Mouse (Mus musculus) frontal cortex, postnatal 10 days (tissue): ENCODE measurements at regions not wholly inside any gene's neighbourhood (a gene's known extent, or its start where the extent isn't known, plus 50 kb on each side); places are given as distances from the start of the nearest gene placed in this dataset.

ENCODE experiments used
- DNase-seq, 2 experiments: peaks; one replicate each; pipeline ENCODE4 v3.0.0; 2022; ENCODE audit warnings: low spot score in 2 of 2, mixed read lengths in 1 of 2

DNA sequence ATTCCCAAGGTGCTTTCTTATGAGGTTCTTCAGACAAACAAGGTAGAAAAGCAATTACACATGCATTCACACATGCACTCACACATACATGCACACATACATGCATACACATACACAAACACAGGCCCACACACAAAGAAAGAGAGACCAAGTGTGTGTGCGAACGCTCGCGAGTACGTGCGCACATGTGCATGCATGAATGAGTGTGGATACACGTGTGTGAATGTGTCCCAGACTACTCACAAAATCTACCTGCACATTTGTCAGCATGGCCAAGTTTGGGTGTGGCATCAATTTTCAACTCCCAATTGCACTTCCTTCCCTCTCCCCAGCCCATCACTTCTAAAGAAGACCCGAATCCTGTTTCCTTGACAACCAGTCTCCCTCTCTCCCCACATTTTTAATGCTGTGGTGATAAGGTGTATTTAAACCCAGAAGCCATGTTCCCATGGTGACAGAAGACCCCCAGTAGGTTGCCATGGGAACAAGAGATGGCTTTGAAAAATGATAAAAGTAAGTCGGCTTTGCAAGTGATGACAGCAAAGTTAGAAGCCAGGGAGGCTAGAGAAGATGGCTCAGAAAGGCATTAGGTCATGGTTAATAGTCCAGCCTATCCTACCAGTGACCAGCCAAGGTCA lies 206.3 kb downstream of the Rpl10-ps3 start:
- peak in 1 of 2 experiments; percentile 39 for DNase-seq

DNA sequence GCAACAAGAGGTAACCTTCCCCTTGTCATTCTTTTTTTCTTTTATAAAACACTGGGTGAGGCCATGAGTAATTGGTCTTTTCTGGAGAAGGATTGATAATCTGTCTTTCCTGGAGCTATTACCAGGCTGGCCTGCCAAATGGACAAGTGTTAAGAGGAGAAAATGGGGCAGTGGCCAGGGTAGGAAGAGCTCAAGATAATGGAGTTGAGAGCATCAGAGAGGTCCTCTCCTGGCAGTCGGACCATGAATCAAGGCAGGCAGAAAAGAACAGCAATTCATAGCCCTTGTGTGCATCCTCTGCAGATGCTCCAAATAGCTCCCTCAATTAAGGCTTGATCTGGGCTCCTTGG lies 208.2 kb downstream of the Rpl10-ps3 start:
- DNase-seq: no peak

GRCm38 (mm10) chr9:50135939-50136635 lies 208.7 kb downstream of the Rpl10-ps3 start:
- no peak for DNase-seq

DNA sequence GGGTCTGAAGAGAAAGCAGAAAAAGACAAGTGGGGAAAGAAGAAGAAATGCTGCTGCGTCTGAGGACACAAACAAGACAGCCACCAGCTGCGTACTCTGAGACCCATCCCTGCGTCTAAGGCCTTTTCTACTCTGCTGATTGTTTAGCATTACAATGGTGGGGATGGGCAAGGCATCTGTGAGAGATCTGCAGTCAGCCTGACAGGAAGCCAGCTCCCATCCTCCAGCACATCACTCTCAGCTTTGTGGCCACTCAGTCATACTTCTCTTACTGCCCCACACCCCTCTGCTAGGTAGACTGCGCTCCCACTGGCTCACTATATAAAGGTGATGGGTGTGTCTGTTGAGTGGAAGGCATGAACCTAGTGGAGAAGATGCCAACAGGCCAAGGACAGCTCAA lies 220.5 kb downstream of the Rpl10-ps3 start:
- no peak for DNase-seq

DNA sequence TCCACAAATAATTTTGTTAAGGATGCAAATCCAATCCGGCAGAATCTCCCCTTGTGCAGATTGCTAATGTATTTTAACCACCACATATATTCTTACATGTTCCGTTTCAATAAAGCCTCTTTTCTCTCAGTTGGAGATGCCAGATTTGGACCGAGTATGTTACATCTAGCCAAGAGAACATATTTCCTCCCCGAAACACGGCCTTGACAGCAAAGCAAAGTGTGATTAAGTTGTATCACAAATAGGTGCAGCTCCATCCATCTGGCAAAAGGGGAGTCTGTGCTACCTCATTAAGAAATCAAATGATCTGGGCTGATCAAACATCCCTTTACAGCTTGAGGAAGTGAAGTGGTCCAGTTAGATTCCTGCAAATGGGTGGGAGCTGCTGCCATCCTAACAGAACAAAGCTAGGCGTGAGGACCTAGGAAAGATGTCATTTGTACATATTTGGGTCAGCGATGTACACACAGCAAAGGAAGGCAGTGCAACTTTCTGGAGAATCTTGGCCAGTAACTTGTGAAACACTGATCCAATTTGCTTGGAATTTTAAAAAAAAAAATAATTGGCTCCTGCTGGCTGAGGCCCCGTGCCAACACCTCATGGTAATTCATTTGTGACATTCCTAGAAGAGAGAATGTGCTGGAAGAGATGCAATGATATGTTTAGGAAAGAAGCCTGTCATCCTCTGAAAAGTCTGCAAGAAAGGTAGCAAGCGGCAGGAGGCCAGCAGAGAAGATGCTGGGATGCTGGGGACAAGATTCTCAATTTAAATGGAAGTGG lies 223.8 kb downstream of the Rpl10-ps3 start:
- peak in 1 of 2 experiments; percentile 33 for DNase-seq

- DNase-seq: no peak
These were observed 225.4 kb downstream of the Rpl10-ps3 start for GRCm38 (mm10) chr9:50119412-50119811.

DNA sequence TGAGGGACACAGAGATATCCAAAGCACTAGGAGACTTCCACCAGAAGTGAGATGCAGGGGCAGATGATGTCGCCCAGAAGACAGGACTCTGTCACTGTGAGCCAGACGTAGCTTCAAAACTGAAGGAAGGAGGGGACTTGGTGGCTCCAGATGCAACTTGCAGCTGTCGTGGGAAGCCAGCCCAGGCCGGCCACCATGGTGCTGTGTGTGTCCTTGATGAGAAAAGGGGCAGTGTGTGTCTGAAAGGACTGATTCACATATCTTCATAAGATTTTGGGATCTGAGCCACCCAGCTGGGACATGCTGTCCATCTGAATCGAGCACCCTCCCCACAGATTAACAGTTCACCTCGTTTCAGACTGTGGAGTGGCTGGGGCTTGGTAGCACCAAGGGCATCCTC lies 226.2 kb downstream of the Rpl10-ps3 start:
- DNase-seq: peak in 1 of 2 experiments; percentile 56

DNA sequence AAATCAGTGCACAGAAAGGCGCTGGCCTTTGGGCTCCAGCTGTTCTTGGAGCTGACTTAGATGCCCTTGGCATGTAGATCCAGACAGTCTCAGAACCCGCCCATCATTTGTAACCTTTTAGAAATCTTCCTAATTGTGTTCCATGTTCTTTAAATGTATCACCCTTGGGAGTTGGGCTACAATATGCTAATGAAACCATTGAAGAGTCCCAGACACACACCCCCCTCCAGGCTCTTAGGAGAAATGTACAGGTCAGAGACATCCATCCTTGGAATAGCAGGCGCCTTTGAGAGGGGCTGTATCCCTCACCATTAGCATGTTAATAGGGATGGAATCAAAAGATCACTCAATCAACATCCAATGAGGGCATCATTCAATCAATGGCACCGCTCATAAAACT lies 238.2 kb downstream of the Rpl10-ps3 start:
- DNase-seq: no peak

DNA sequence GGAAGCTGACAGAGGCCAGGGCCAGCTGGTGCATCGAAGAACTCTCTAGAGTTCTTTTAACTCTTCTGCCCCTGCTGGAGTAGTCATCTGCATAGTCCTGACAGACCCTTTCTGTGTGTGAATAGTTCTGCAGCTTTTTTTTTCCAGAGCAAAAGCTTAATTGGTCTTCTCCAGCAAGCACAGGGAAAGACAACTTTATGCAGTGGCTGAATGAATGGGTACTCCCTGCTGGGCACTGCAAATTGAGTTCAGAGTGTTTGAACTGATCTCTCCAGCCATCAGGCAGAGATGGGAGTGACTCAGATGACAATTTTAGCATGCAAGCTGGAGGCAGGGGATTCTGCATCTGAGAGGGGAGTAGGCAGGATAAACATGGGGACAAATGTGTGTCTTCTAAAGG lies 242.0 kb downstream of the Rpl10-ps3 start:
- no peak for DNase-seq

DNA sequence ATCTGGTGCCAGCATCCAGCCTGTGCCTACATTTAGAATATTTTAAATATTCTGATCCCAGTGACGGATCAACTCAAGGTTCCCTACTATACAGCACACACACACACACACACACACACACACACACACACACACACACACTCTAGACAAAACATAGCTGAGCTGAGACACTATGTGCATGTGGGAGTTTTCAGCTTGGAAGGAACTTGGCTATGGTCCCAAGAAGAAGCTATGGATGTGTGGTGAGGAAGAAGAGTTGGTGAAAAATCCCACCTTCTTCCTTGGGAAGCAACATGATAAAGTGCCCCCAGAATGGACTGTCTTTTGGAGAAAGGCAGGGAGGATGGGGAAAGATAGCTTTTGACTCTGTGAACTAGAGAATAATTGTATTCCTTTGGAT lies 243.7 kb downstream of the Rpl10-ps3 start:
- DNase-seq: no peak

- DNase-seq: no peak
These were observed 253.8 kb downstream of the Rpl10-ps3 start for GRCm38 (mm10) chr9:50090968-50091367.

DNA sequence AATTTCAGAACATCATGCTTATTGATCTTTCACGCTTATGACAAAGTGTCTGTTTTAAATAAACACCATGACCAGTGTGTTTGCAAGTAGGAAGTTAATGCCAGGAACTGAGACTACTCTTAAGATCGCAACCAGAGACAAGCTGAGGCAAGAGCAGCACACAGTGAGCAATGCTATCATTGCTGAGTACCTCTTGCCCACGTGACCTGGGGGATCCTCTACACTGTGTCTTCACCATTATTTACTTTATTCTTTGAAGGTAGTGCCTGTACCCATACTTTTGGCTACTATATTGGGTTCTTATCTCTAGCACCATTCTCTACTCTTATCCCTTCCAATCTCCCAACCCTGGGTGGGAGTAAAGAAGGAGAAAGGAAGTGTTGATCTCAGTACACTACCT lies 254.9 kb downstream of the Rpl10-ps3 start:
- no peak for DNase-seq

DNA sequence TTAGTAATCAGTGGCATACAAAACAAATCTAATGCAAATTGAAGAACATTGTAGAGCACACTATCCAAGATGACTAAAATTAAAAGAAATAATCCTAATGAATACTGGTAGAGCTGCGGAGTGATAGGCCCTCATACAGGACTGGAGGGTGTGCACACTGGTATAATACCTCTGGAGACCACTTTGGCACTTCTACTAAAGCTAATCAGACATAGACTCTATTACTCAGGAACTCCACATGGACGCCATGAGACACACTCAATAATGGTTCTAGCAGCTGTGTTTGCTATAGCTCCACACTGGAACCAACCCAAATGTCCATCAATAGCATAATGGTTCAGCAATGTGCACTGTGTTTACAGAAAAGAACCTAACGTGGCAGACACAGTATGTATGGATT lies 264.6 kb downstream of the Rpl10-ps3 start:
- no peak for DNase-seq

GRCm38 (mm10) chr9:50068576-50068975 lies 269.9 kb upstream of the Ncam1 start:
- DNase-seq: no peak

- DNase-seq: no peak
These were observed 269.1 kb upstream of the Ncam1 start for GRCm38 (mm10) chr9:50067729-50068225.

GRCm38 (mm10) chr9:50064505-50065229 lies 265.9 kb upstream of the Ncam1 start:
- peak; percentile 30 to 39 for DNase-seq

- no peak for DNase-seq
These were observed 239.5 kb upstream of the Ncam1 start for GRCm38 (mm10) chr9:50038231-50038630.

- no peak for DNase-seq
These were observed 233.8 kb upstream of the Ncam1 start for GRCm38 (mm10) chr9:50032322-50033158.

DNA sequence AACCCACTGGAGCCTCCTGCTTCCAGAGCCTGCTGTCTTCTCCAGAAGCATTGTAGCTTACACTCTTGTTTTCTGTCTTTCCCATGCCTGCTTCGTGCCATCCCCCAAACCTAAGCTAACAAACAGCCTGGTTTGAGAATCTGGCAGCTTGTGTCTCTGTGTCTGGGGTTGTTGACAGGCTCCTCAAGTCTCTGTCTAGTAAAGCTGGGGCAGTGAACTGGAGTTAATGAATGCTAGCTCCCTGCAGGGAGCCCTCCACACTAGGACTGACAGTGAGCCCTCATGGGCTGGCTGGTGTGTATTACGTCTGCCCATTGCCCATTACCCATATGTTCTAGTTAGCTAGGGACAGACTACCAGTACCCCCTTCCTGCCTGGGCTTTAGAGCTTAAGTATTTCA lies 232.6 kb upstream of the Ncam1 start:
- DNase-seq: no peak

DNA sequence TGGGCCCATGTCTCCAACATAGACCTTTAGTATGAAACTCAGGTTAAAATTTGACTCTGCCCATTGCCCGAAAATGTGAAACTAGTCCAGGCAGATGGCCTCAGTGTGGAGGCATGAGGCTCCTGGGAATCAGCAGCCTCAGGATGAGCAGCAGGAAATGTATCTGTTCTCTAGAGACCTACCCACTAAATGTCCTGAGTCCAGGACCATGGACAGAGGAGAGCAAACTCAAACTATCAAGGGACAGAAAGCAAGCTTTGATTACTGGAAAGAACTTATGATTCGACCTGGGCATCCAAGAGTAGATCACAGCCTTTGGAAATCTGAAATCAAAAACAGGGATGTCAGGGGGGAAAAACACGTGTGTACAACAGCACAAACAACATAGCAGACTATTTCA lies 230.3 kb upstream of the Ncam1 start:
- DNase-seq: no peak

- DNase-seq: no peak
These were observed 229.8 kb upstream of the Ncam1 start for GRCm38 (mm10) chr9:50028573-50028972.
